Mouse (Mus musculus) liver, adult 2 months (tissue): ENCODE data around the gene Nsd1.

Source experiments
- CTCF ChIP-seq: fragments of 200-500 bp; IDR thresholded peaks from 2 replicates; pipeline ENCODE4 v1.5.1; 2011; ENCODE audit warnings: low read depth, low read length, control low read depth
- POLR2A ChIP-seq: fragments of 200-500 bp; IDR thresholded peaks from 2 replicates; pipeline ENCODE4 v1.6.1; 2011; ENCODE audit warnings: low read length, control low read depth; ENCODE audit not compliant: insufficient read depth; ENCODE audit errors: extremely low read depth

GRCm38 (mm10) chr13:55163553-55163952 is 46.0 kb upstream of the Nsd1 start:
- TF ChIP-seq CTCF: no peak
- no peak for TF ChIP-seq POLR2A
